Mouse (Mus musculus): ENCODE measurements around the gene Efna3.

DNA sequence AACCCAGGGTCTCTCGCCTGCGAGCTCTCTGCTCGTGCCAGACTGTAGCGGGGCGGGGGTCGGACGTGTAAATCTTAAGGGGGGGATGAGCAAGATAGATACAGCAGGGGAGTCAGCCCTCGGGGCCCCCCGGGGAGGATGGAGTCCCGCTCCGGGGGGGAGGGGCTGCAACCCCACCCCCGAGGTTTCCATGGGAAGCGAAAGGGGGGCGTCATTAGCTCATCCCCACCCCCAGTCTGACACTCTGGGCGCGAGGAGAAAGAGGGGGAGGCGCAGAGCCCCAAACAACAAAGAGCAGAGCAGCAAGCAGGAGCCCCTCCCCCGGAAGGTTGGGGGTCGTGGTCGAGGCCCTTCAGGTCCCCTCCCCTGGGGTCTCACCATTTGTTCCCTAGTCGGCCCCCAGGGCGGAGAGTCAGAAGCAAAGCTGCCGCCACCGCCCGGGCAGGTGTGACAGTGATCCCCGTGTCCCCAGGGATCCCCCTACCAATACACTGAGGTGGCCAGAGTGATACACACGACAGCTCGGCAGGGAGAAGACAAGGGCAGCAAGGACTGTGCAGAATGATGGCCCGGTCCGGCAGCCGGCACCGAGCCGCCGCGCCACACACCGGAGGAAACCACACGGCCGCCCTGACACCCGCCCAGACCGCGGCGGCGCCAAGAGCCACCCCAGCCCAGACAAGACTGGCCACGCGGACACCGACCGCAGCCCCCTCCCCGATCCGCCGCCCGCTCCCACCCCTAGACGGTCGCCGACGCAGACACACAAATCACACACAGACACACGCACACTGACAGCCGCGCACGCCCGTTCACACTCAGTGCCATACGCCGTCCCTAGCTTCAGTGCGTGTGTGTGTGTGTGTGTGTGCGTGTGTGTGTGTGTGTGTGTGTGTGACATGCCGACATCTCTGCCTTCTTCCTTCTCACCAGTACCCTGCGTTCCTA, 1.3 kb downstream of the Efna3 start:
- TF ChIP-seq CTCF (IDR thresholded peaks at IDR 0.05; ENCODE audit: borderline replicate concordance, control insufficient read depth, extremely low read depth, insufficient read depth, low read length, poor library complexity) (no peak), POLR2A (IDR thresholded peaks at IDR 0.05; ENCODE audit: control insufficient read depth, extremely low read depth, insufficient read depth, low read length, poor library complexity) (no peak)

All from thymus, adult 2 months (tissue).